Mouse (Mus musculus) heart, embryonic 14.5 days (tissue): ENCODE results near the gene Spty2d1. TPM values are rescaled to one million over a fixed set of nuclear protein-coding genes. Genes with fewer than 3 reads are reported as not detected.
"Not testable (repeated sequence)": the region's sequence is repeated elsewhere in the genome, so short reads cannot be mapped to it uniquely, and the experiment has no call there.

ENCODE experiments used
- ATAC-seq: fragments of 200-750 bp; cut with Nextera tagmentation; 2 replicates; pipeline ENCODE4 v1.8.0; 2017; ENCODE audit warnings: low read depth, moderate TSS enrichment; ENCODE audit not compliant: insufficient number of reproducible peaks, insufficient read depth, low FRiP score
- H3K27ac ChIP-seq, 2 experiments: fragments of 200-500 bp in 1 of 2; fragments of 300-500 bp in 1 of 2; sonication (generic) in 1 of 2; replicated peaks in 1 of 2; 2 replicates each; pipeline ENCODE4 v1.5.1; 2012 to 2014; ENCODE audit warnings: low read depth in 2 of 2, low read length in 2 of 2, control low read depth in 1 of 2, mild to moderate bottlenecking in 1 of 2, mixed read lengths in 1 of 2; ENCODE audit not compliant: control insufficient read depth in 1 of 2, insufficient read depth in 1 of 2
- H3K27me3 ChIP-seq: fragments of 300-500 bp; sonication (generic); 2 replicates; pipeline ENCODE4 v1.6.1; 2014; ENCODE audit warnings: mild to moderate bottlenecking, low read length, control low read depth; ENCODE audit not compliant: control insufficient read depth, insufficient read depth
- H3K36me3 ChIP-seq: fragments of 300-500 bp; sonication (generic); 2 replicates; pipeline ENCODE4 v1.6.1; 2014; ENCODE audit warnings: mild to moderate bottlenecking, control low read depth, low read length, mixed read lengths; ENCODE audit not compliant: control insufficient read depth, insufficient read depth
- H3K4me1 ChIP-seq, 2 experiments: fragments of 200-500 bp in 1 of 2; fragments of 300-500 bp in 1 of 2; sonication (generic) in 1 of 2; 2 replicates each; pipeline ENCODE4 v1.6.1; 2012 to 2014; ENCODE audit warnings: low read length in 2 of 2, control low read depth in 1 of 2, mixed read lengths in 1 of 2; ENCODE audit not compliant: control insufficient read depth in 2 of 2, insufficient read depth in 2 of 2
- H3K4me2 ChIP-seq: fragments of 300-500 bp; sonication (generic); 2 replicates; pipeline ENCODE4 v1.6.1; 2014; ENCODE audit warnings: mild to moderate bottlenecking, low read length
- H3K4me3 ChIP-seq, 2 experiments: fragments of 200-500 bp in 1 of 2; fragments of 300-500 bp in 1 of 2; sonication (generic) in 1 of 2; 2 replicates each; pipeline ENCODE4 v1.5.1; 2012 to 2014; ENCODE audit warnings: low read length in 2 of 2, mild to moderate bottlenecking in 2 of 2, control low read depth in 1 of 2, low read depth in 1 of 2, moderate library complexity in 1 of 2; ENCODE audit not compliant: control insufficient read depth in 1 of 2, insufficient read depth in 1 of 2
- H3K9ac ChIP-seq: fragments of 300-500 bp; sonication (generic); 2 replicates; pipeline ENCODE4 v1.6.1; 2014; ENCODE audit warnings: mild to moderate bottlenecking, low read length
- H3K9me3 ChIP-seq: fragments of 300-500 bp; sonication (generic); 2 replicates; pipeline ENCODE4 v1.6.1; 2016; ENCODE audit warnings: low read length, control low read depth; ENCODE audit not compliant: control insufficient read depth
- WGBS: fragments of 180-500 bp; shearing (Covaris S2); extraction: QIAGEN DNeasy Blood & Tissue Kit; methylation state at CpG from one replicate; pipeline ENCODE4 v1.1.7; 2014; 5-methylcytosine and 5-hydroxymethylcytosine counted together
- polyA plus RNA-seq: library from polyadenylated mRNA; unstranded; fragments of >200 nt; fragmentation: Nextera tagmentation; extraction: Ambion mirVana; gene quantifications from 2 replicates; pipeline ENCODE4 v1.2.1, GENCODE M21; 2014

The Spty2d1 gene
- polyA plus RNA-seq, 1 experiment from 2014 or later, result 14.0 TPM

- no peak for ATAC-seq
- Histone ChIP-seq H3K27me3 (no peaks in the 10 kb centered on the region), H3K9ac (no peak overlapping the region), H3K36me3 (peaks cover 55% of the 10 kb centered on the region), H3K4me2 (no peak overlapping the region), H3K4me3 (no peak overlapping the region), H3K27ac (no peak overlapping the region), H3K9me3 (no peaks in the 10 kb centered on the region), H3K4me1 (peaks cover 7 to 54% of the 10 kb centered on the region in 2 experiments; a peak in 3 of 4 replicates)
- 92% methylated on average over 2 of the region's 2 CpGs for WGBS
These were observed 9.3 kb downstream of the Spty2d1 start for GRCm38 (mm10) chr7:46998942-46999341.

GRCm38 (mm10) chr7:46997644-46998395, 10.4 kb downstream of the Spty2d1 start:
- Histone ChIP-seq H3K4me2 (peak overlapping the region; percentile 27; the same call in 1 of the 2 replicates), H3K36me3 (peaks cover 66% of the 10 kb centered on the region), H3K27ac (peak overlapping the region in 1 of 2 experiments; percentile 31; a peak in 2 of 4 replicates), H3K4me1 (peaks cover 7 to 43% of the 10 kb centered on the region in 2 experiments; a peak in 3 of 4 replicates), H3K27me3 (no peaks in the 10 kb centered on the region), H3K4me3 (no peak overlapping the region), H3K9ac (no peak overlapping the region; the same call in 1 of the 2 replicates), H3K9me3 (no peaks in the 10 kb centered on the region)
- WGBS, result 59% methylated on average over 21 of the region's 21 CpGs
- 0 out of 2 replicates have a peak, but pooled peaks have one; percentile 67 for ATAC-seq

- no peak for ATAC-seq
- peaks cover 75% of the 10 kb centered on the region for H3K36me3 ChIP-seq
- no peak overlapping the region; the same call in 1 of the 2 replicates for H3K9ac ChIP-seq
- no peaks in the 10 kb centered on the region for H3K9me3 ChIP-seq
- H3K4me1 ChIP-seq, result peaks cover 6 to 36% of the 10 kb centered on the region in 2 experiments; a peak in 3 of 4 replicates
- H3K27me3 ChIP-seq, result no peaks in the 10 kb centered on the region
- no peak overlapping the region for H3K4me2 ChIP-seq
- 65% methylated on average over 4 of the region's 4 CpGs for WGBS
- no peak overlapping the region for H3K27ac ChIP-seq
- H3K4me3 ChIP-seq, result no peak overlapping the region
These were observed 11.2 kb downstream of the Spty2d1 start for GRCm38 (mm10) chr7:46997008-46997407.

- H3K9me3 ChIP-seq, result no peaks in the 10 kb centered on the region
- 85% methylated on average over 3 of the region's 3 CpGs for WGBS
- H3K4me1 ChIP-seq, result peaks cover 4 to 24% of the 10 kb centered on the region in 2 experiments; a peak in 3 of 4 replicates
- H3K4me2 ChIP-seq, result no peak overlapping the region
- H3K4me3 ChIP-seq, result no peak overlapping the region
- H3K27ac ChIP-seq, result no peak overlapping the region
- ATAC-seq, result no peak
- H3K36me3 ChIP-seq, result peaks cover 86% of the 10 kb centered on the region
- H3K9ac ChIP-seq, result no peak overlapping the region
- no peaks in the 10 kb centered on the region for H3K27me3 ChIP-seq
These were observed 12.7 kb downstream of the Spty2d1 start for GRCm38 (mm10) chr7:46995558-46995957.

- Histone ChIP-seq H3K36me3 (peaks cover 79% of the 10 kb centered on the region), H3K4me2 (no peak overlapping the region), H3K27ac (no peak overlapping the region), H3K9ac (no peak overlapping the region), H3K4me3 (no peak overlapping the region), H3K27me3 (no peaks in the 10 kb centered on the region), H3K4me1 (peaks cover 3 to 14% of the 10 kb centered on the region in 2 experiments; a peak in 3 of 4 replicates), H3K9me3 (no peaks in the 10 kb centered on the region)
- ATAC-seq, result no peak
- WGBS, result 89% methylated on average over 8 of the region's 8 CpGs
These were observed 15.1 kb downstream of the Spty2d1 start for GRCm38 (mm10) chr7:46993079-46993478.

- not testable (repeated sequence) for H3K4me2 ChIP-seq, H3K27ac ChIP-seq, H3K9ac ChIP-seq, H3K9me3 ChIP-seq, ATAC-seq, H3K4me1 ChIP-seq, H3K27me3 ChIP-seq, H3K4me3 ChIP-seq
- WGBS, result 38% methylated on average over 4 of the region's 4 CpGs
- peaks cover 42% of the 10 kb centered on the region for H3K36me3 ChIP-seq
These were observed 18.8 kb downstream of the Spty2d1 start for GRCm38 (mm10) chr7:46989387-46989786.

GRCm38 (mm10) chr7:46987073-46987472, 21.1 kb downstream of the Spty2d1 start:
- no peak for ATAC-seq

More at GRCm38 (mm10) chr7:46987073-46987472, 21.1 kb downstream of the Spty2d1 start:
- 35% methylated on average over 2 of the region's 2 CpGs for WGBS
- no peaks in the 10 kb centered on the region for H3K27me3 ChIP-seq
- no peak overlapping the region for H3K4me2 ChIP-seq
- peak overlapping the region in 1 of 2 experiments; percentile 62; a peak in 3 of 4 replicates for H3K27ac ChIP-seq
- H3K4me1 ChIP-seq, result peaks cover 0 to 6% of the 10 kb centered on the region in 2 experiments; a peak in 1 of 4 replicates
- peaks cover 19% of the 10 kb centered on the region for H3K36me3 ChIP-seq
- no peaks in the 10 kb centered on the region for H3K9me3 ChIP-seq
- no peak overlapping the region for H3K4me3 ChIP-seq
- H3K9ac ChIP-seq, result no peak overlapping the region
